Mouse (Mus musculus) gastrocnemius, adult 2 months (tissue): Measurements from ENCODE around the gene Gfod1. TPM values are rescaled to one million over a fixed set of nuclear protein-coding genes. Genes with fewer than 3 reads are reported as not detected.
A peak's percentile ranks its signal among the peaks of the same experiment; 100 is the strongest.

Source experiments
- DNase-seq: peaks from one replicate; pipeline ENCODE4 v3.0.0; 2022
- H3K27ac ChIP-seq: fragments of 200-600 bp; 2 replicates; pipeline ENCODE4 v1.8.1; 2022; ENCODE audit warnings: mild to moderate bottlenecking
- H3K4me3 ChIP-seq: fragments of 200-600 bp; 2 replicates; pipeline ENCODE4 v1.8.1; 2022; ENCODE audit warnings: mild to moderate bottlenecking, moderate library complexity
- CTCF ChIP-seq: fragments of 200-600 bp; IDR thresholded peaks from 2 replicates; pipeline ENCODE4 v1.8.1; 2022; ENCODE audit warnings: antibody characterized with exemption, mild to moderate bottlenecking, moderate library complexity
- intact Hi-C: fragments of 180-260 bp; cut with DNase I; formaldehyde crosslinking; loops from one replicate; pipeline ENCODE4 v1.15.1; 2025
- total RNA-seq, 2 experiments: library from RNA; stranded (reverse); gene quantifications; 2 replicates each; pipeline ENCODE4 v1.2.3; 2021

Gfod1 gene
- total RNA-seq, 2 experiments from 2014 or later: 4.3 to 8.2 TPM

- intact Hi-C loops: loop anchor here (5.0 kb wide), 1 partner anchor 216 kb away; the partner anchor contains the start of gene Nol7
- no peak for DNase-seq
- no peak for TF ChIP-seq CTCF
- Histone ChIP-seq H3K4me3 (no peak overlapping the region), H3K27ac (no peak overlapping the region)
These were observed 122.9 kb downstream of the Gfod1 start for GRCm38 (mm10) chr13:43181104-43181503.

- no peak for TF ChIP-seq CTCF
- Histone ChIP-seq H3K4me3 (no peak overlapping the region), H3K27ac (no peak overlapping the region)
- DNase-seq: no peak
- intact Hi-C loops: loop anchor here (10.0 kb wide), 1 partner anchor 307 kb away; the partner anchor contains the start of gene Ranbp9
These were observed 126.7 kb downstream of the Gfod1 start for GRCm38 (mm10) chr13:43177317-43177716.

- Histone ChIP-seq H3K27ac (no peak overlapping the region), H3K4me3 (no peak overlapping the region)
- intact Hi-C loops: loop anchor here (10.0 kb wide), 1 partner anchor 308 kb away; the partner anchor contains the start of gene Ranbp9
- no peak for DNase-seq
- TF ChIP-seq CTCF: no peak
These were observed 127.3 kb downstream of the Gfod1 start for GRCm38 (mm10) chr13:43176676-43177075.

GRCm38 (mm10) chr13:43173262-43173661, 130.7 kb downstream of the Gfod1 start:
- no peak overlapping the region for H3K27ac ChIP-seq
- intact Hi-C loops: loop anchor here (5.0 to 10.0 kb wide), 2 partner anchors 312 to 564 kb away; partner anchors contain the start of gene Ranbp9
- DNase-seq: peak; percentile 70
- H3K4me3 ChIP-seq: peak overlapping the region; percentile 23; the same call in 1 of the 2 replicates
- peak; percentile 88 for TF ChIP-seq CTCF

- TF ChIP-seq CTCF: peak; percentile 9; the same call in 1 of the 2 replicates
- DNase-seq: no peak
- Histone ChIP-seq H3K27ac (peak overlapping the region; percentile 96), H3K4me3 (peak overlapping the region; percentile 80)
- intact Hi-C loops: loop anchor here (5.0 to 10.0 kb wide), 2 partner anchors 313 to 565 kb away; partner anchors contain the start of gene Ranbp9
These were observed 131.8 kb downstream of the Gfod1 start for GRCm38 (mm10) chr13:43172036-43172713.

- intact Hi-C loops: loop anchor here (5.0 to 10.0 kb wide), 2 partner anchors 314 to 566 kb away; partner anchors contain the start of gene Ranbp9
- peak within 1 kb of the TSS; percentile 80 for H3K4me3 ChIP-seq
- TF ChIP-seq CTCF: peak; percentile 8; the same call in 1 of the 2 replicates
- H3K27ac ChIP-seq: peak within 1 kb of the TSS; percentile 96
- peak; percentile 99 for DNase-seq
These were observed 132.8 kb downstream of the Gfod1 start, which contains the start of gene Tbc1d7 for GRCm38 (mm10) chr13:43171020-43171710. Gene Tbc1d7, minus strand, starts transcription at chr13:43171501.

GRCm38 (mm10) chr13:43167721-43168120, 136.3 kb downstream of the Gfod1 start:
- no peak overlapping the region for H3K4me3 ChIP-seq
- TF ChIP-seq CTCF: no peak
- no peak for DNase-seq
- intact Hi-C loops: no loop called here
- no peak overlapping the region for H3K27ac ChIP-seq

GRCm38 (mm10) chr13:43159429-43159828, 144.5 kb downstream of the Gfod1 start:
- intact Hi-C loops: no loop called here
- no peak overlapping the region; the same call in 1 of the 2 replicates for H3K27ac ChIP-seq
- no peak for DNase-seq
- no peak for TF ChIP-seq CTCF
- H3K4me3 ChIP-seq: no peak overlapping the region

GRCm38 (mm10) chr13:43158281-43158680, 145.7 kb downstream of the Gfod1 start:
- no peak for DNase-seq
- no peak for TF ChIP-seq CTCF
- Histone ChIP-seq H3K4me3 (no peak overlapping the region), H3K27ac (no peak overlapping the region)
- intact Hi-C loops: no loop called here

GRCm38 (mm10) chr13:43157370-43157769, 146.6 kb downstream of the Gfod1 start:
- intact Hi-C loops: no loop called here
- H3K4me3 ChIP-seq: no peak overlapping the region
- TF ChIP-seq CTCF: no peak
- no peak overlapping the region for H3K27ac ChIP-seq
- no peak for DNase-seq

GRCm38 (mm10) chr13:43152005-43152520, 151.9 kb downstream of the Gfod1 start:
- no peak for TF ChIP-seq CTCF
- no peak overlapping the region for H3K4me3 ChIP-seq
- H3K27ac ChIP-seq: no peak overlapping the region
- DNase-seq: no peak
- intact Hi-C loops: no loop called here

- no peak for TF ChIP-seq CTCF
- intact Hi-C loops: no loop called here
- H3K4me3 ChIP-seq: no peak overlapping the region
- DNase-seq: no peak
- H3K27ac ChIP-seq: no peak overlapping the region
These were observed 154.3 kb downstream of the Gfod1 start for GRCm38 (mm10) chr13:43149661-43150060.

- intact Hi-C loops: no loop called here
- DNase-seq: no peak
- no peak for TF ChIP-seq CTCF
- Histone ChIP-seq H3K4me3 (no peak overlapping the region), H3K27ac (no peak overlapping the region)
These were observed 155.3 kb downstream of the Gfod1 start for GRCm38 (mm10) chr13:43148692-43149091.
